Mouse (Mus musculus): ENCODE measurements at regions not wholly inside any gene's neighbourhood (a gene's known extent, or its start where the extent isn't known, plus 50 kb on each side); places are given as distances from the start of the nearest gene placed in this dataset.
A peak's percentile ranks its signal among the peaks of the same experiment; 100 is the strongest.
"Not testable (repeated sequence)": the region's sequence is repeated elsewhere in the genome, so short reads cannot be mapped to it uniquely, and the experiment has no call there.

DNA sequence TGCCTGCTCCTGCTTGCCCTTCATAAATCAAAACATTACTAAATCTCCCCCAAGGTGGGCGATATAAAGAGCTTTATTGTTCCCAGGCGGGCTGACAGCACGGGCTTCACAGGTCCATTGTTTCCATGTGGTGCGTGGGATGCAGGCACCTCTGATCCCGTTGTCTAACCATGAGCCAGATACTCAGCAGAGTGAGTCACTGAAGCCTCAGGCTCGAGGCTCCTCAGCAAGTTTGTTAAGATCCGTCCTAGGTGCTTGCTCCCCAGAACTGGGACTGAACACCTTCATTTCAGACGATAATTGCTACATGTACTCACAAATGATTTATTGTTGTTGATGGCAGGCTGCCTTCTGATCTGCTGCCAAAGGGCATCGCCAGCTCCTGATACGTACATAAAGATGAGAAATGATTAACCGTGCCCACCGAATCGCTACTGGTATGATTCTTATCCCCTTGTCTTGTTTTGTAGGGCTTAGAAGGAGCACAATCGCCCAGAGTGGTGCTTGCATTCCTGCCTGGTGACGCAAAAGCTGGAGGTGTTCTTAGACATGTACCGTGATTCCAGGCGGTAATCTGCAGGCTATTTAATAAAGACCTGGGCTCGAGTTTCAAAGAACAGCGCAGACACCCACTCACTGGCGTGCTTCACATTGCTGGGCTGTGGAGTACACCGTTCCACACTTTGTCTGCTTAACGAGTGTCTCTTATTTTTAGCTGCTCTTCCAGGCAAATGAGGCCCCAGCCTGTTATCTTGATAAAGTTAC is 235.0 kb upstream of the Irx1 start:
- WGBS = 68% methylated on average over 22 of the region's 22 CpGs
- DNase-seq (ENCODE audit: low spot score) = peak; percentile 10

GRCm38 (mm10) chr13:72209518-72209917 is 246.0 kb upstream of the Irx1 start:
- H3K27ac ChIP-seq (replicated peaks) = no peak overlapping the region
- H3K27me3 ChIP-seq (replicated peaks; ENCODE audit: low read depth, poor library complexity, severe bottlenecking) = no peaks in the 10 kb centered on the region
- H3K4me3 ChIP-seq = no peak overlapping the region
- H3K4me1 ChIP-seq = peaks cover 20% of the 10 kb centered on the region
- no peak for DNase-seq (ENCODE audit: low spot score)
- no peaks in the 10 kb centered on the region for H3K36me3 ChIP-seq (replicated peaks)
- no peaks in the 10 kb centered on the region for H3K9me3 ChIP-seq
- 89% methylated on average over 5 of the region's 5 CpGs for WGBS

More for the DNA sequence above, 235.0 kb upstream of the Irx1 start:
- peaks cover 11% of the 10 kb centered on the region for H3K4me1 ChIP-seq
- H3K4me3 ChIP-seq = no peak overlapping the region
- no peaks in the 10 kb centered on the region for H3K27me3 ChIP-seq (replicated peaks; ENCODE audit: low read depth, poor library complexity, severe bottlenecking)
- no peaks in the 10 kb centered on the region for H3K36me3 ChIP-seq (replicated peaks)
- H3K9me3 ChIP-seq = no peaks in the 10 kb centered on the region
- H3K27ac ChIP-seq (replicated peaks) = no peak overlapping the region; the same call in 1 of the 2 replicates

DNA sequence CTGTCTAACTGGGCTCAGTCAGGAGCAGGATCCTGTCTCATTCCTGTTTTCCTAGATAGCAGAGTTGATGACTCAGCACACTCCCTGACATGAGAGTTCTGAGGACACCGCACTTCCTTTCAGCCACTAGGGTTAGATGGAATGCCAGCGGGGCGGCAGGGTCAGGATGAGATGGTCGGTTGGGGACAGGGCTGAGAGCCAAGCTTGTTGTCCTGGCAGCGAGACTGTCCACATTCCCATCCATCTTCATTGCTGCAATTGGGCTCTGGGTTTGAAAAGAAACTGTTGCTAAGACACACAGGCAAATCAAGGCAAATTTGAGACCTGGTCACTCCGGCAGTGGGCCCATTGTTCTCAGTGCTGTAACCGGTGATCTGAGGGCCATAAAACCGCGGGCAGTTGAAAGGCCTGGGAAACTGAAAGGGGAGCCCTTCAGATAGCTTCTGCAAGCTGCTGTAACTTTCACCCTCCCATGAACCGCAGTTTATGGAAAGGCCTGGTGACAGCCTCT is 246.5 kb upstream of the Irx1 start:
- peaks cover 20% of the 10 kb centered on the region for H3K4me1 ChIP-seq
- peak; percentile 38 for DNase-seq (ENCODE audit: low spot score)
- H3K36me3 ChIP-seq (replicated peaks) = no peaks in the 10 kb centered on the region
- no peaks in the 10 kb centered on the region for H3K9me3 ChIP-seq
- H3K27ac ChIP-seq (replicated peaks) = no peak overlapping the region
- H3K27me3 ChIP-seq (replicated peaks; ENCODE audit: low read depth, poor library complexity, severe bottlenecking) = no peaks in the 10 kb centered on the region
- no peak overlapping the region for H3K4me3 ChIP-seq
- 28% methylated on average over 10 of the region's 10 CpGs for WGBS

DNA sequence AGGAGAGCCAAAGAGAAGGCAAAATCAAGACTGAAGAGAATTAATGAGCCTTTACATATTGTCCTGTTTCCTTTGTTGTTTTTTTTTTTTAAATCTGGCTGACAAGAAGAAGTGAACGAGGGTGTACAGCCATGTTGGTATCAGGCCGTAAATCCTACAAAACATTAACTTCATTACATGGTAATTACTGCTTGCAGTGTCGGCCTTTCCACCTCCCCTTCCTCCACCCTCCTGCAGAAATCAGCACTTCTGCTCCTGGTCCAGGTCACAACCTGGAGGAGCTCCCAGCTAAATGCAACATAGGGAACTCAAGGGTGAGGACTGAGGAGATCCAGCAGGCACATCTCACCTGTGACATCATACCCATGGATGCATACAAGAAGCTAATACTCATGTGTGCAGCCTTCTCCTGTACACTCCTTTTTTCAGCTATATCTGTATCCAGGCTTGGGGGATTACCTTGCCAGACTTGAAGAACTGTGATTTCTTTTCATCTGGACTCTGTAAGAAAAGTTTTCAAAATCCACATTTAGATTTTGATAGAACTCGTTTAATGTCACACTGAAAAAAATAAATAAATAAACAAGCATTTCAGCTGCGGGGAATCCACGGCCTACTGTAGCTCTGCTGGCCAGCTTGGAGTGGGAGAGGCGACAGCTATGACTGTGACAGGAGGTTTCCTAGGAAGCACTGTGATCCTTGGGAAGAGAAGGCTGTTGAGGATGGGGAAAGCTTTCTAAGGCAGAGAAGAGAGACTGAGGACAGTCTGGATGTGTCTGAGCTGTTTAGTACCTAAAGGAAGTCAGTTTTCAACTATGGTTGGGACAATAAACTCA is 247.2 kb upstream of the Irx1 start:
- no peaks in the 10 kb centered on the region for H3K36me3 ChIP-seq (replicated peaks)
- 62% methylated on average over 7 of the region's 7 CpGs for WGBS
- no peak for DNase-seq (ENCODE audit: low spot score)
- H3K27me3 ChIP-seq (replicated peaks; ENCODE audit: low read depth, poor library complexity, severe bottlenecking) = no peaks in the 10 kb centered on the region
- H3K9me3 ChIP-seq = no peaks in the 10 kb centered on the region
- no peak overlapping the region for H3K27ac ChIP-seq (replicated peaks)
- H3K4me1 ChIP-seq = peaks cover 20% of the 10 kb centered on the region
- H3K4me3 ChIP-seq = no peak overlapping the region

DNA sequence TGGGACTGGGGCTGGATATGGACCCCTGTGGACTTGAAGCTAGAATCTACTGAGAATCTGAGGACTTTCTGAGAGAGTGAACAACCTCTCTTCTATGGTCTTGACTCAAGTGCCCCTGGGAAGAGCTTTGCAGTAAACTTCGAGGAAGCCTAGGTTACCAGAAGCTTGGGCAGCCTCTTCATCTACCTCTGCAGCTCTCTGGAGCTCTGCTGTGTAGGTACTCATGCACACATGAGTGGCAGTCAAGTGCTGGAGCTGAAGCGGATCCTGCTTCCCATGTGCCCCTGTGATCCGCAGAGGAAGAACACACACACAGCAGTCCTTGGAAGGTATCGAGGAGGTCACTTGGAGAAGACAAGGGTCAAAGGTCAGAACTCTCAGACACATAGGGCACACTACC is 248.2 kb upstream of the Irx1 start:
- H3K36me3 ChIP-seq (replicated peaks) = no peaks in the 10 kb centered on the region
- no peak for DNase-seq (ENCODE audit: low spot score)
- no peak overlapping the region for H3K4me3 ChIP-seq
- H3K27me3 ChIP-seq (replicated peaks; ENCODE audit: low read depth, poor library complexity, severe bottlenecking) = no peaks in the 10 kb centered on the region
- H3K27ac ChIP-seq (replicated peaks) = no peak overlapping the region
- H3K9me3 ChIP-seq = no peaks in the 10 kb centered on the region
- H3K4me1 ChIP-seq = peaks cover 20% of the 10 kb centered on the region
- WGBS = 66% methylated on average over 4 of the region's 4 CpGs

- WGBS = 79% methylated on average over 2 of the region's 2 CpGs
- Histone ChIP-seq H3K9me3 (no peaks in the 10 kb centered on the region), H3K4me3 (no peak overlapping the region), H3K4me1 (peaks cover 20% of the 10 kb centered on the region), H3K36me3 (replicated peaks) (no peaks in the 10 kb centered on the region), H3K27me3 (replicated peaks; ENCODE audit: low read depth, poor library complexity, severe bottlenecking) (no peaks in the 10 kb centered on the region), H3K27ac (replicated peaks) (no peak overlapping the region)
- DNase-seq (ENCODE audit: low spot score) = no peak
Measured at GRCm38 (mm10) chr13:72212747-72213146, 249.2 kb upstream of the Irx1 start.

GRCm38 (mm10) chr13:72219329-72219728 is 255.8 kb upstream of the Irx1 start:
- Histone ChIP-seq H3K4me1 (no peaks in the 10 kb centered on the region), H3K27ac (replicated peaks) (no peak overlapping the region), H3K27me3 (replicated peaks; ENCODE audit: low read depth, poor library complexity, severe bottlenecking) (no peaks in the 10 kb centered on the region), H3K4me3 (no peak overlapping the region), H3K36me3 (replicated peaks) (no peaks in the 10 kb centered on the region), H3K9me3 (no peaks in the 10 kb centered on the region)
- 87% methylated on average over 2 of the region's 2 CpGs for WGBS
- no peak for DNase-seq (ENCODE audit: low spot score)

GRCm38 (mm10) chr13:72227102-72227501 is 263.6 kb upstream of the Irx1 start:
- Histone ChIP-seq H3K36me3 (replicated peaks) (no peaks in the 10 kb centered on the region), H3K9me3 (no peaks in the 10 kb centered on the region), H3K27me3 (replicated peaks; ENCODE audit: low read depth, poor library complexity, severe bottlenecking) (no peaks in the 10 kb centered on the region), H3K4me1 (no peaks in the 10 kb centered on the region), H3K4me3 (no peak overlapping the region), H3K27ac (replicated peaks) (no peak overlapping the region)
- WGBS = 86% methylated on average over 1 of the region's 1 CpGs
- no peak for DNase-seq (ENCODE audit: low spot score)

DNA sequence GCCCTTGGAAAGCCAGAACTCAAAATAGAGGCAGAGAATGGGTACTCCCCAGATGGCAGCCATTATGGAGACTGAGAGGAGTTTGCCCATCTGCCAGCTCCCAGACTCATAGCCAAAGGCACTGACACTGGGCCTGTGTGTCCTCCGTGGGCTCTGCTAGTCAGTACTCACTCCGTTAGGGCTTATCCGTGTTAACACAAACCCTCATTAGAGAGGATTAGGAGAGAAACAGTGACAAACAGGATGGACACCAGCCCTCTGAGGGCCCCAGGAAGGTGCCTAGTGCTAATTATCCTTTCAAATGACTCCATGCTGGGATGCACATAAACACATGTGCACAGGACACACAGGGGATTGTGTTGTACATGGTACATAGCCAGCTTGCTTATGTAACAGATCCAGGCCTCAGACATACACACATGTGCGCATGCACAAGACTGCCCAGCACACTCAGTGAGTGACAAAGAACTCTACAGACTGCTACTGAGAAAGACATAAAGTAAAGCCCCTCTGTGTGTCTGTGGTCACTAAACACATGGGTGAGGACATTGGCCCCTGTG is 267.6 kb upstream of the Irx1 start:
- H3K27me3 ChIP-seq (replicated peaks; ENCODE audit: low read depth, poor library complexity, severe bottlenecking) = no peaks in the 10 kb centered on the region
- H3K4me1 ChIP-seq = no peaks in the 10 kb centered on the region
- no peaks in the 10 kb centered on the region for H3K9me3 ChIP-seq
- H3K27ac ChIP-seq (replicated peaks) = no peak overlapping the region
- DNase-seq (ENCODE audit: low spot score) = no peak
- no peak overlapping the region for H3K4me3 ChIP-seq
- no peaks in the 10 kb centered on the region for H3K36me3 ChIP-seq (replicated peaks)
- WGBS = 57% methylated on average over 4 of the region's 4 CpGs

GRCm38 (mm10) chr13:72232080-72232479 is 268.6 kb upstream of the Irx1 start:
- Histone ChIP-seq H3K36me3 (replicated peaks) (no peaks in the 10 kb centered on the region), H3K9me3 (no peaks in the 10 kb centered on the region), H3K27me3 (replicated peaks; ENCODE audit: low read depth, poor library complexity, severe bottlenecking) (no peaks in the 10 kb centered on the region), H3K4me3 (no peak overlapping the region), H3K4me1 (no peaks in the 10 kb centered on the region), H3K27ac (replicated peaks) (no peak overlapping the region)
- no peak for DNase-seq (ENCODE audit: low spot score)

- H3K27me3 ChIP-seq (replicated peaks; ENCODE audit: low read depth, poor library complexity, severe bottlenecking) = no peaks in the 10 kb centered on the region
- H3K4me1 ChIP-seq = peaks cover 7% of the 10 kb centered on the region
- no peak overlapping the region for H3K27ac ChIP-seq (replicated peaks)
- no peaks in the 10 kb centered on the region for H3K36me3 ChIP-seq (replicated peaks)
- WGBS = 63% methylated on average over 3 of the region's 3 CpGs
- no peaks in the 10 kb centered on the region for H3K9me3 ChIP-seq
- no peak overlapping the region for H3K4me3 ChIP-seq
- no peak for DNase-seq (ENCODE audit: low spot score)
Measured at GRCm38 (mm10) chr13:72241919-72242318, 278.4 kb upstream of the Irx1 start.

DNA sequence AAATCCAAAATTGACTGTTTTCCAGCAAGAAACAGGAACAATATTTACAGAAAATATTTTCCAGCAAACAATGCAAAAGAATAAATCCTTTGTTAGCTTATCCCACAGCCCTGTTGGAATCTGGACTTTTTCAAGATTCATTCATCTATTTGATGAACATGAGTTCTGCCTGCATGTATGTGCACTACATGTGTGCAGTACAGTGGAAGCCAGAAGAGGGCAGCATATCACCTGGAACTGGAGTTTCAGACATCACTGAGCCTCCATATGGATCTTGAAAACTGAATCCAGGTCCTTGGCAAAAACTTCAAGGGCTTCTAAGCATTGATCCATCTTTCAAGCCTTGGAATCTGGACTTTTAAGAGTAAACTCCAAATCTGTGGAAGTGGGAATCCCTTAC is 286.9 kb upstream of the Irx1 start:
- H3K9me3 ChIP-seq = no peaks in the 10 kb centered on the region

DNA sequence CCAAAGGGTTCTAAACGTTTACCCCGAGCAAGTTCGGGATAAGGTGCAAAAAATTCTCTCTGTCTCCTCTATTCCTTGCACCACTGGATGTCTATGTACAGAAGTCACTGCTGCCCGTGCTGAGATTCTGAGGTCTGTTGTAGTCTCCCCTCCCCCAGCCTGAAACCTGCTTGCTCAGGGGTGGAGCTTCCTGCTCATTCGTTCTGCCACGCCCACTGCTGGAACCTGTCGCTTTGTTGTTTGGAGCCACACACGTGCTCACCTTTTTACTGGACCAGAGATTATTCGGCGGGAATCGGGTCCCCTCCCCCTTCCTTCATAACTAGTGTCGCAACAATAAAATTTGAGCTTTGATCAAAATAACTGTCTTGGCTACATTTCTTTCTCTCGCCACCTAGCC is 289.7 kb upstream of the Irx1 start:
- H3K36me3 ChIP-seq (replicated peaks); H3K27ac ChIP-seq (replicated peaks); H3K27me3 ChIP-seq (replicated peaks; ENCODE audit: low read depth, poor library complexity, severe bottlenecking); H3K4me3 ChIP-seq; H3K9me3 ChIP-seq; H3K4me1 ChIP-seq; DNase-seq (ENCODE audit: low spot score): not testable (repeated sequence)
- 56% methylated on average over 13 of the region's 13 CpGs for WGBS

More for the DNA sequence above, 286.9 kb upstream of the Irx1 start:
- H3K4me3 ChIP-seq = no peak overlapping the region
- no peaks in the 10 kb centered on the region for H3K27me3 ChIP-seq (replicated peaks; ENCODE audit: low read depth, poor library complexity, severe bottlenecking)
- H3K27ac ChIP-seq (replicated peaks) = no peak overlapping the region
- no peaks in the 10 kb centered on the region for H3K4me1 ChIP-seq
- H3K36me3 ChIP-seq (replicated peaks) = no peaks in the 10 kb centered on the region
- DNase-seq (ENCODE audit: low spot score) = no peak
